Mouse (Mus musculus) heart, postnatal 0 days (tissue): Measurements from ENCODE around the gene Rgcc. TPM values are rescaled to one million over a fixed set of nuclear protein-coding genes. Genes with fewer than 3 reads are reported as not detected.

ENCODE experiments used
- ATAC-seq: fragments of 200-750 bp; cut with Nextera tagmentation; 2 replicates; pipeline ENCODE4 v1.8.0; 2017; ENCODE audit warnings: low read depth, moderate number of reproducible peaks, moderate library complexity; ENCODE audit not compliant: insufficient read depth
- DNase-seq: peaks from one replicate; pipeline ENCODE4 v3.0.0-alpha.2; 2016; ENCODE audit warnings: low spot score
- H3K27ac ChIP-seq: fragments of 300-500 bp; sonication (generic); 2 replicates; pipeline ENCODE4 v1.5.1; 2014; ENCODE audit warnings: low read depth, mild to moderate bottlenecking
- H3K27me3 ChIP-seq: fragments of 300-500 bp; sonication (generic); 2 replicates; pipeline ENCODE4 v1.6.1; 2014; ENCODE audit warnings: low read length, mixed read lengths; ENCODE audit not compliant: control insufficient read depth, insufficient read depth
- H3K36me3 ChIP-seq: fragments of 300-500 bp; sonication (generic); replicated peaks from 2 replicates; pipeline ENCODE4 v1.6.1; 2014; ENCODE audit warnings: low read length, mixed read lengths; ENCODE audit not compliant: control insufficient read depth, insufficient read depth
- H3K4me1 ChIP-seq: fragments of 300-500 bp; sonication (generic); 2 replicates; pipeline ENCODE4 v1.6.1; 2014; ENCODE audit warnings: antibody characterized with exemption; ENCODE audit not compliant: control insufficient read depth, insufficient read depth
- H3K4me2 ChIP-seq: fragments of 300-500 bp; sonication (generic); 2 replicates; pipeline ENCODE4 v1.6.1; 2014; ENCODE audit warnings: low read depth, mild to moderate bottlenecking, low read length, moderate library complexity
- H3K4me3 ChIP-seq: fragments of 300-500 bp; sonication (generic); 2 replicates; pipeline ENCODE4 v1.5.1; 2014; ENCODE audit warnings: low read depth, low read length
- H3K9ac ChIP-seq: fragments of 300-500 bp; sonication (generic); replicated peaks from 2 replicates; pipeline ENCODE4 v1.6.1; 2014; ENCODE audit warnings: low read depth, low read length, mixed read lengths
- H3K9me3 ChIP-seq: fragments of 300-500 bp; sonication (generic); replicated peaks from 2 replicates; pipeline ENCODE4 v1.6.1; 2016; ENCODE audit warnings: low read length; ENCODE audit not compliant: control insufficient read depth
- CTCF ChIP-seq: IDR thresholded peaks from 2 replicates; pipeline ENCODE4 v1.5.1; 2016; ENCODE audit warnings: antibody characterized with exemption, control low read depth, low read depth
- EP300 ChIP-seq: IDR thresholded peaks from 2 replicates; pipeline ENCODE4 v1.6.1; 2016; ENCODE audit warnings: antibody characterized with exemption, low read depth
- WGBS: fragments of 180-500 bp; shearing (Covaris S2); extraction: QIAGEN DNeasy Blood & Tissue Kit; methylation state at CpG from one replicate; pipeline ENCODE4 v1.1.7; 2014; 5-methylcytosine and 5-hydroxymethylcytosine counted together
- polyA plus RNA-seq: library from polyadenylated mRNA; unstranded; fragments of >200 nt; fragmentation: Nextera tagmentation; extraction: Ambion mirVana; gene quantifications from 2 replicates; pipeline ENCODE4 v1.2.1, GENCODE M21; 2015
- total RNA-seq: library from RNA; depleted of rRNA; stranded (reverse); fragments of >200 nt; gene quantifications from 2 replicates; pipeline ENCODE4 v1.2.3, GENCODE M21; 2014; ENCODE audit warnings: low replicate concordance

Rgcc gene
- total and polyA plus RNA-seq, 2 experiments from 2014 or later: 43.4 to 43.6 TPM

DNA sequence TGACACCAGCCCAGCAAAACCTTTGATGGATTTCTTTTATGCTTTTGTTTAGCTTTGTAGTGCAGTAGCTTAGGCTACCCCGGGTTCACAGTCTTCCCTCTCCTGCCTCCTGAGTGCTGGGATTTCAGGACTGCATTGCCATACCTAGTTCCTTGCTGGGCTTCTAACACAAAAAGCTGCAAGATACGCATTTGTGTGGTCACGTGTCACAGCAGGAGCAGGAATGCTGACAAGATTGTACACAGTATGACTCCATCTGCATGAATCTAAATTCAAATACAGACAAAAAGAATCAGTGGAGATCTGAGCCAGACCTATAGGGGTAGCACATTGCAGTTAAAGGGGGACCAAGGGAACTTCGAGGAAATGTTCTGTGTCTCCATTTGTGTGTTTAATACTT is 6.9 kb upstream of the Rgcc start:
- DNase-seq (no peak), ATAC-seq (no peak)
- no peak for TF ChIP-seq EP300
- TF ChIP-seq CTCF: no peak
- no peaks in the 10 kb centered on the region for H3K9me3 ChIP-seq
- no peaks in the 10 kb centered on the region for H3K36me3 ChIP-seq
- no peak overlapping the region for H3K4me2 ChIP-seq
- H3K9ac ChIP-seq: no peak overlapping the region
- H3K4me3 ChIP-seq: no peak overlapping the region
- H3K27me3 ChIP-seq: no peaks in the 10 kb centered on the region
- H3K4me1 ChIP-seq: 0 out of 2 replicates have a peak, but pooled peaks cover 4% of the 10 kb centered on the region
- no peak overlapping the region for H3K27ac ChIP-seq
- 49% methylated on average over 4 of the region's 4 CpGs for WGBS

DNA sequence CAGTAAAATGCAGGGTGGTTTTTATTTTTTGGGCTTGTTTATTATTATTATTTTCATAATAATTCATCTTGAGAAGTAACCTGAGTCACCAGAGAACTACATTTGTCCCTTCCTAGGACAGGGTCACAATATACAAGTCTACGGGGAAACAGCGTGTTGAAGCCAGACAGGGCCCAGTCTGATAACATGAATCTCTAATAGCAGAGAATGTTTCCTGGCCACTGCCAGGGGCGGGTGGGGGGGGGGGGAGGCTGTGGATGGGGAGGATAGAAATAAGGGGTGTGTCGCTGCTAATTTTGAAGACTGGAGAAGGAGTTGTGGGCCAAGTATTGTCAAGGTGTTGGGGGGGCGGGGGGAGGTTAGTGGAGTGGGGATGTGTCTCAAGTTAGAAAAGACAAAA is 6.5 kb upstream of the Rgcc start:
- Histone ChIP-seq H3K27ac (no peak overlapping the region), H3K27me3 (no peaks in the 10 kb centered on the region), H3K4me3 (no peak overlapping the region), H3K9ac (no peak overlapping the region), H3K9me3 (no peaks in the 10 kb centered on the region), H3K36me3 (no peaks in the 10 kb centered on the region), H3K4me2 (no peak overlapping the region), H3K4me1 (0 out of 2 replicates have a peak, but pooled peaks cover 4% of the 10 kb centered on the region)
- ATAC-seq: no peak
- WGBS: 42% methylated on average over 5 of the region's 5 CpGs
- TF ChIP-seq CTCF: no peak
- TF ChIP-seq EP300: no peak
- DNase-seq: no peak

DNA sequence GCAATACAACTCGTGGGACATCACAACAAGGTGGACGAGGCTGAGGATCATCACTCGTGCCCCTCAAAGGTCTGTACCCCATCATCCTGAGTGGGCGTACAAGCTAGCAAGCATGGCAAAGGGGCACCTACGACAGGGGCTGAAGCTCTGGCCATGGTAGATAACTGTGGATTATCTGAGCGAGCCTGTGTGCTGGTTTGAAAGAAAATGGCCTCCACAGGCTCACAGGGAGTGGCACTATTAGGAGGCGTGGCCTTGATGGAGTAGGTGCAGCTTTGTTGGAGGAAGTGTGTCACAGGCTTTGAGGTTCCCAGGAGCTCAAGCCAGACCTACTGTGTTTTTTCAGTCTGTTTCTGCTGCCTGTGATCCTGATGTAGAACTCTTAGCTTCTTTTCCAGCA is 5.7 kb upstream of the Rgcc start:
- TF ChIP-seq CTCF: no peak
- no peak for TF ChIP-seq EP300
- WGBS: 84% methylated on average over 7 of the region's 7 CpGs
- H3K9me3 ChIP-seq: no peaks in the 10 kb centered on the region
- ATAC-seq (no peak), DNase-seq (no peak)
- H3K27ac ChIP-seq: no peak overlapping the region
- no peaks in the 10 kb centered on the region for H3K36me3 ChIP-seq
- H3K4me2 ChIP-seq: no peak overlapping the region
- H3K27me3 ChIP-seq: peaks cover 3% of the 10 kb centered on the region; the same call in 1 of the 2 replicates
- H3K9ac ChIP-seq: no peak overlapping the region
- H3K4me3 ChIP-seq: no peak overlapping the region
- H3K4me1 ChIP-seq: 0 out of 2 replicates have a peak, but pooled peaks cover 4% of the 10 kb centered on the region

DNA sequence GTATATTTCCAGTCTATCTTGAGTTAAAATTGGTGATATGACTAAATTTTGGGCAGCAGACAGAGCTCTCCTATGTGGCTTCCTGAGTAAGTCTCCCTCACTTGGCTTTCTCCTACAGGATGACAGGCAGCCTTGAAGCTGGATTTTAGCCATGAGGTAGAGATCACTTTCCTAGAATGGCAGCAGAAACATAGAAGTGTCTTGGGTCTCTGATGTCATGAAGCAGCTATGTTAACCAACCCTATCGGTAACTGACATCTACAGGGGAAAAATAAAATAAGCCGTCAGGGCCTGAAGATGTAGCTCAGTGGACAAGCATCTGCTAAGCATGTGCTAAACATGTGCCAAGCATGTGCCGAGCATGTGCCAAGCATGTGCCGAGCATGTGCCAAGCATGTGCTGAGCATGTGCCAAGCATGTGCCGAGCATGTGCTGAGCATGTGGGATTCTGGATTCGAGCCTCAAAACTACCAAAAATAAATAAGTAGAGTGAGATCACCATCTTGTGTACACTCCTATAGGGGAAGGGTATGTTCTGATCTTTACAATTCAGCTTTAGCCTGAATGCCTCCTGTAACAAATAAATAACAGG is 3.5 kb upstream of the Rgcc start:
- Histone ChIP-seq H3K9me3 (no peaks in the 10 kb centered on the region), H3K27me3 (peaks cover 10% of the 10 kb centered on the region; the same call in 1 of the 2 replicates), H3K4me2 (no peak overlapping the region), H3K9ac (no peak overlapping the region), H3K4me1 (peaks cover 8% of the 10 kb centered on the region; the same call in 1 of the 2 replicates), H3K27ac (no peak overlapping the region), H3K4me3 (no peak overlapping the region), H3K36me3 (no peaks in the 10 kb centered on the region)
- no peak for ATAC-seq
- TF ChIP-seq CTCF (no peak), EP300 (no peak)
- no peak for DNase-seq
- 80% methylated on average over 6 of the region's 6 CpGs for WGBS

DNA sequence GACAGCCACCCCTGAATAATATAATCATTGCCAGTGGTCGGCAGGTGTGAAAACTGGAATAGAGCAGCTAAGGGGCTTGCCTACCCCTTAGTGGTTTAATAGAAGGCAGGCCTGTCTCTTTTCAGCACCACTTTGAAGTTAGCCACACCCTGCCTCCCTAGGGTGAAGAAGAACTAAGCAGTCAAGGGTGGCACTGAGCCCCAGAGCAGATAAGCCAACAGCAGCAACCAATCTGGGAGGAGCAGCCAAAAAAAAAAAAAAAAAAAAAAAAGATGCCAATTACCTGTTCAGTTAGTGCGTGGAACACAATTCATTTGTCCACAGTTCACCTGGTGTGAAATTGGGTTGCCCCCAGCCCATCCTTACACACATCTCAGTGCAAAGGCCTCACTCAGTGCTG is 1.7 kb upstream of the Rgcc start:
- Histone ChIP-seq H3K36me3 (no peaks in the 10 kb centered on the region), H3K9ac (no peak overlapping the region), H3K4me3 (no peak overlapping the region), H3K4me2 (no peak overlapping the region), H3K27ac (no peak overlapping the region), H3K9me3 (no peaks in the 10 kb centered on the region), H3K4me1 (peaks cover 5% of the 10 kb centered on the region; the same call in 1 of the 2 replicates), H3K27me3 (peaks cover 11% of the 10 kb centered on the region; the same call in 1 of the 2 replicates)
- WGBS: 80% methylated on average over 2 of the region's 2 CpGs
- ATAC-seq (no peak), DNase-seq (no peak)
- no peak for TF ChIP-seq CTCF
- no peak for TF ChIP-seq EP300
